ENCODE assay signal across 12 mouse cellular contexts in genomic region chr7:62179387-62179786, GRCm38 (mm10).
DNase-seq lines count a peak whose midpoint lies in the region; ATAC-seq and TF ChIP-seq lines count a peak whose summit lies in the region.
"Had no signal": no experiment of that assay in that cellular context is flagged by ENCODE, and none has a peak within 500 bp of the region (broad histone marks: within the 10 kb centered on the region; RNA-seq: fewer than 3 reads in every experiment).

No protein-coding gene starts in this region.

- H3K27ac ChIP-seq in forebrain, postnatal 0 days (ENCODE audit: low read depth, low read length): no peak overlapping the region
- H3K27ac ChIP-seq in forebrain, embryonic 11.5 days (ENCODE audit: low read depth, low read length): no peak overlapping the region
- H3K27ac ChIP-seq: embryonic facial prominence, embryonic 13.5 days; kidney, embryonic 15.5 days; neural tube, embryonic 13.5 days had no signal

- no peak for ATAC-seq in forebrain, postnatal 0 days
- ATAC-seq in forebrain, embryonic 11.5 days (replicated peaks; ENCODE audit: low FRiP score): no peak

- H3K27me3 ChIP-seq in forebrain, postnatal 0 days (ENCODE audit: insufficient read depth, low read length): no peaks in the 10 kb centered on the region
- H3K27me3 ChIP-seq in forebrain, embryonic 11.5 days (ENCODE audit: control insufficient read depth, insufficient read depth, low read length): no peaks in the 10 kb centered on the region
- H3K27me3 ChIP-seq: embryonic facial prominence, embryonic 13.5 days; kidney, embryonic 15.5 days; neural tube, embryonic 13.5 days had no signal

- peak; percentile 45 for TF ChIP-seq CTCF in forebrain, postnatal 0 days (IDR thresholded peaks at IDR 0.05; ENCODE audit: low read depth)

- no peaks in the 10 kb centered on the region for H3K4me1 ChIP-seq in forebrain, postnatal 0 days (ENCODE audit: insufficient read depth)
- no peaks in the 10 kb centered on the region for H3K4me1 ChIP-seq in forebrain, embryonic 11.5 days (replicated peaks; ENCODE audit: control insufficient read depth, insufficient read depth, low read length)
- H3K4me1 ChIP-seq: embryonic facial prominence, embryonic 13.5 days; kidney, embryonic 15.5 days; neural tube, embryonic 13.5 days had no signal

- WGBS in forebrain, postnatal 0 days: 73% methylated on average over 2 of the region's 2 CpGs
- WGBS in forebrain, embryonic 11.5 days: 63% methylated on average over 2 of the region's 2 CpGs

- H3K9me3 ChIP-seq in forebrain, postnatal 0 days (ENCODE audit: low read length): no peaks in the 10 kb centered on the region
- H3K9me3 ChIP-seq in forebrain, embryonic 11.5 days (ENCODE audit: control insufficient read depth, low read length): no peaks in the 10 kb centered on the region
- H3K9me3 ChIP-seq: embryonic facial prominence, embryonic 13.5 days; kidney, embryonic 15.5 days; neural tube, embryonic 13.5 days had no signal

- H3K4me3 ChIP-seq in forebrain, postnatal 0 days (ENCODE audit: low read depth, low read length): no peak overlapping the region
- no peak overlapping the region for H3K4me3 ChIP-seq in forebrain, embryonic 11.5 days (ENCODE audit: low read depth, low read length)
- H3K4me3 ChIP-seq: embryonic facial prominence, embryonic 13.5 days; kidney, embryonic 15.5 days; neural tube, embryonic 13.5 days had no signal

- H3K9ac ChIP-seq in forebrain, postnatal 0 days: no peak overlapping the region
- H3K9ac ChIP-seq in forebrain, embryonic 11.5 days (ENCODE audit: low read length): no peak overlapping the region
- H3K9ac ChIP-seq: embryonic facial prominence, embryonic 13.5 days; kidney, embryonic 15.5 days; neural tube, embryonic 13.5 days had no signal

- H3K36me3 ChIP-seq in forebrain, postnatal 0 days (ENCODE audit: insufficient read depth): 0 out of 2 replicates have a peak, but pooled peaks cover 5% of the 10 kb centered on the region
- H3K36me3 ChIP-seq in forebrain, embryonic 11.5 days (ENCODE audit: control insufficient read depth, insufficient read depth, low read length): no peaks in the 10 kb centered on the region
- H3K36me3 ChIP-seq: embryonic facial prominence, embryonic 13.5 days; kidney, embryonic 15.5 days had no signal

- H3K4me2 ChIP-seq in forebrain, postnatal 0 days (ENCODE audit: low read depth): no peak overlapping the region
- H3K4me2 ChIP-seq in forebrain, embryonic 11.5 days (ENCODE audit: low read depth, low read length, severe bottlenecking): no peak overlapping the region
- H3K4me2 ChIP-seq: embryonic facial prominence, embryonic 13.5 days; kidney, embryonic 15.5 days; neural tube, embryonic 13.5 days had no signal

- DNase-seq in forebrain, postnatal 0 days: peak; percentile 8
- no peak for DNase-seq in forebrain, embryonic 11.5 days (ENCODE audit: low spot score)
- peak; percentile 2 for DNase-seq in lung, postnatal 10 days
- no peak for DNase-seq in lung, postnatal 14 days
- DNase-seq in R1 (ENCODE audit: low read depth, low spot score): peak; percentile 36
- peak; percentile 12 for DNase-seq in mesoderm, embryonic 11.5 days (ENCODE audit: low read depth, low spot score)
- no peak for DNase-seq in urinary bladder, adult 18-20 months (ENCODE audit: low spot score in 2 of 2)
- DNase-seq in heart, adult 9 months (ENCODE audit: low spot score in 2 of 2): no peak
- DNase-seq: left cerebral cortex, postnatal 4 days had no signal

Comparison
In these comparisons a context has a peak if more than half of its experiments do, and no peak if none do; other contexts are left out.
1. DNase-seq: peak in forebrain, postnatal 0 days (single experiment), lung, postnatal 10 days (single experiment), R1 (single experiment) and mesoderm, embryonic 11.5 days (single experiment); none in forebrain, embryonic 11.5 days (single experiment), lung, postnatal 14 days (single experiment), urinary bladder, adult 18-20 months (0 of 2) and heart, adult 9 months (0 of 2).